Mouse (Mus musculus): ENCODE results near the gene Mpp3. TPM values are rescaled to one million over a fixed set of nuclear protein-coding genes. Genes with fewer than 3 reads are reported as not detected.

Mpp3 gene
- polyA plus RNA-seq, 1 experiment from 2014 or later: 0.76 TPM

- Histone ChIP-seq H3K9me3 (replicated peaks; ENCODE audit: control insufficient read depth, low read length) (no peaks in the 10 kb centered on the region), H3K4me1 (ENCODE audit: control insufficient read depth, low read depth, low read length) (no peaks in the 10 kb centered on the region; the same call in 1 of the 2 replicates), H3K27me3 (ENCODE audit: control insufficient read depth, insufficient read depth, low read depth, low read length) (no peaks in the 10 kb centered on the region), H3K36me3 (ENCODE audit: control insufficient read depth, insufficient read depth) (no peaks in the 10 kb centered on the region), H3K9ac (ENCODE audit: low read depth, low read length) (no peak overlapping the region), H3K4me2 (ENCODE audit: low read depth, low read length) (no peak overlapping the region), H3K4me3 (ENCODE audit: low read depth, low read length) (no peak overlapping the region), H3K27ac (ENCODE audit: low read length) (no peak overlapping the region)
- no peak for ATAC-seq (ENCODE audit: low read depth)
- WGBS (ENCODE audit: insufficient replicate concordance): 83% methylated on average over 13 of the region's 14 CpGs
Measured at GRCm38 (mm10) chr11:102042971-102043370, 14.7 kb upstream of the Mpp3 start.

DNA sequence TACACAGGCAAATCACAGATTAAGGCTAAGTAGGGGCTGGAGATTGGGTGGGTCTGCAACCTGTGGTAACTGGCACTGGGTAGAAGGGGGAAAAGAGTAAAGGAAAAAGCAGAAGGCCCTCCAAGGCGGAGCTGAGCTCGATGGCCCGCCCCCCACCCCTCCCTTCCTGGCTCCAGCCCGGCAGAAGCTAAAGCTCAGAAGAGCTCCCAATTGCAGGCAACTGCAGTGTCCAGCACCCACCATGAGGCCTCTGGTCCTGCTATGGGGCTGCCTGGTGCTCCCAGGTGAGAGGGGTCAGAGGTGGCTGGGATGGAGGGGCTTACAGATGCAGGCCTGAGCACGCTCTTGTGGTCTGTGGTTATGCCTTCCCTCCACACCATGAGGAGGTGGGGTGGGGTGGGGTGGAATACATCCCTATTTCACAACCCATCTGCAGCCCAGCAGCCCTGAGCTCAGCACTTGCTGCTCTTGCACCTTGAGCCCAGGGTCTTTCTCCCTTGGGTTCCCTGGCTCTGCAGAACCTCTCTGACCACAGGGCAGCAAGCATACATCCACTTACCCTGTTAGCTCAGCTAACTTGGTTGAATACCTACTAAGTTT is 13.2 kb upstream of the Mpp3 start, which contains the start of gene Cd300lg:
TSS of gene Cd300lg (plus strand) at position 160 of the 600 bp plus-strand sequence.
- no peak within 1 kb of the TSS for H3K27ac ChIP-seq (ENCODE audit: low read length)
- 12% methylated on average over 5 of the region's 5 CpGs for WGBS (ENCODE audit: insufficient replicate concordance)

DNA sequence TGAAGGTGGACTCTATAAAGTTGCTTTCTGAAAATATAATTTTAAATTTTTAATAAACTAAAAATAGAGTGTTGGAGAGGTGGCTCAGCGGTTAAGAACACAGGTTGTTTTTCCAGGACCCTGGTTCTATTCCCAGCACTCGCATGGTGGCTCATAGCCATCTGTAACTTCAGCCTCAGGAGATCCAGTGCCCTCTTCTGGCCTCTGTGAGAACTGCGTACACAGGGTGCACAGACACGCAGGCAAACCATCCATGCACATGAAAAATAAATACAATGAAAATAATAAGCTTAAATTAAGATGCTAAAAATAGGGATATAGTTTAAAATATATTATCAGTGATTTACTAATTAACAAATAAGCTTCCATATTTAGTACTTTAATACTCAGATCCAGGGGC is 12.4 kb upstream of the Mpp3 start:
- H3K4me1 ChIP-seq (ENCODE audit: control insufficient read depth, low read depth, low read length): no peaks in the 10 kb centered on the region; the same call in 1 of the 2 replicates
- 58% methylated on average over 4 of the region's 4 CpGs for WGBS (ENCODE audit: insufficient replicate concordance)

More for the DNA sequence above, 13.2 kb upstream of the Mpp3 start, which contains the start of gene Cd300lg:
- no peak for ATAC-seq (ENCODE audit: low read depth)
- Histone ChIP-seq H3K9ac (ENCODE audit: low read depth, low read length) (no peak within 1 kb of the TSS), H3K4me1 (ENCODE audit: control insufficient read depth, low read depth, low read length) (no peaks in the 10 kb centered on the region; the same call in 1 of the 2 replicates), H3K4me2 (ENCODE audit: low read depth, low read length) (no peak within 1 kb of the TSS), H3K36me3 (ENCODE audit: control insufficient read depth, insufficient read depth) (no peaks in the 10 kb centered on the region), H3K27me3 (ENCODE audit: control insufficient read depth, insufficient read depth, low read depth, low read length) (no peaks in the 10 kb centered on the region), H3K4me3 (ENCODE audit: low read depth, low read length) (no peak within 1 kb of the TSS), H3K9me3 (replicated peaks; ENCODE audit: control insufficient read depth, low read length) (no peaks in the 10 kb centered on the region)

GRCm38 (mm10) chr11:102040138-102040524 is 11.9 kb upstream of the Mpp3 start:
- Histone ChIP-seq H3K36me3 (ENCODE audit: control insufficient read depth, insufficient read depth) (no peaks in the 10 kb centered on the region), H3K27me3 (ENCODE audit: control insufficient read depth, insufficient read depth, low read depth, low read length) (no peaks in the 10 kb centered on the region), H3K4me1 (ENCODE audit: control insufficient read depth, low read depth, low read length) (no peaks in the 10 kb centered on the region; the same call in 1 of the 2 replicates), H3K27ac (ENCODE audit: low read length) (no peak overlapping the region), H3K9ac (ENCODE audit: low read depth, low read length) (no peak overlapping the region), H3K4me2 (ENCODE audit: low read depth, low read length) (no peak overlapping the region), H3K4me3 (ENCODE audit: low read depth, low read length) (no peak overlapping the region), H3K9me3 (replicated peaks; ENCODE audit: control insufficient read depth, low read length) (no peaks in the 10 kb centered on the region)
- WGBS (ENCODE audit: insufficient replicate concordance): 0% methylated on average over 9 of the region's 9 CpGs
- peak; percentile 80 for ATAC-seq (ENCODE audit: low read depth)

More for the DNA sequence above, 12.4 kb upstream of the Mpp3 start:
- Histone ChIP-seq H3K9ac (ENCODE audit: low read depth, low read length) (no peak overlapping the region), H3K9me3 (replicated peaks; ENCODE audit: control insufficient read depth, low read length) (no peaks in the 10 kb centered on the region), H3K27me3 (ENCODE audit: control insufficient read depth, insufficient read depth, low read depth, low read length) (no peaks in the 10 kb centered on the region), H3K4me3 (ENCODE audit: low read depth, low read length) (no peak overlapping the region), H3K27ac (ENCODE audit: low read length) (no peak overlapping the region), H3K4me2 (ENCODE audit: low read depth, low read length) (no peak overlapping the region), H3K36me3 (ENCODE audit: control insufficient read depth, insufficient read depth) (no peaks in the 10 kb centered on the region)
- ATAC-seq (ENCODE audit: low read depth): no peak

GRCm38 (mm10) chr11:102039487-102040137 is 11.4 kb upstream of the Mpp3 start:
- Histone ChIP-seq H3K4me3 (ENCODE audit: low read depth, low read length) (no peak overlapping the region), H3K9me3 (replicated peaks; ENCODE audit: control insufficient read depth, low read length) (no peaks in the 10 kb centered on the region), H3K27ac (ENCODE audit: low read length) (no peak overlapping the region), H3K4me2 (ENCODE audit: low read depth, low read length) (no peak overlapping the region), H3K27me3 (ENCODE audit: control insufficient read depth, insufficient read depth, low read depth, low read length) (no peaks in the 10 kb centered on the region), H3K36me3 (ENCODE audit: control insufficient read depth, insufficient read depth) (no peaks in the 10 kb centered on the region), H3K9ac (ENCODE audit: low read depth, low read length) (no peak overlapping the region), H3K4me1 (ENCODE audit: control insufficient read depth, low read depth, low read length) (no peaks in the 10 kb centered on the region; the same call in 1 of the 2 replicates)
- WGBS (ENCODE audit: insufficient replicate concordance): 59% methylated on average over 13 of the region's 13 CpGs
- ATAC-seq (ENCODE audit: low read depth): peak; percentile 71

DNA sequence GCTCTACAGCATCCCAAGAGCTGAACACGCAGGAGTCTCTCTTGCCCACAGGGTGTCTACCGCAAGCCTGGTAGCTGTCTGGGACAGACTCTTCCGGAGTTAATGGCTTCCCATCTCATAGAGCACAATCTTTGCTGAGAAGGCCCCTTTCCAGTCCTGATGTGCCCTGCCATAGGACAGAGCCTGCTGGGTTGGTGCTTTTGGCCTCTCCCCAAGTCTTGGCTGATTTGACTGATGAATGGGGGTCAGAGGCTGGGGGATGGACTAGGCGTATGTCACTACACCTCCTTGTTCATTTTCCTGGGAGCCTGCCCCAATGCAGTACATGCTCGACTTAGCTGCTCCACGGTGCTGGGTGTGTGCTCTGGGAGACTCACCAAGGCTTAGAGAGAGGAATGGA is 9.5 kb upstream of the Mpp3 start:
- H3K4me2 ChIP-seq (ENCODE audit: low read depth, low read length): no peak overlapping the region
- H3K36me3 ChIP-seq (ENCODE audit: control insufficient read depth, insufficient read depth): no peaks in the 10 kb centered on the region
- H3K9ac ChIP-seq (ENCODE audit: low read depth, low read length): no peak overlapping the region
- no peak overlapping the region for H3K27ac ChIP-seq (ENCODE audit: low read length)
- ATAC-seq (ENCODE audit: low read depth): no peak
- no peaks in the 10 kb centered on the region for H3K9me3 ChIP-seq (replicated peaks; ENCODE audit: control insufficient read depth, low read length)
- no peaks in the 10 kb centered on the region for H3K27me3 ChIP-seq (ENCODE audit: control insufficient read depth, insufficient read depth, low read depth, low read length)
- WGBS (ENCODE audit: insufficient replicate concordance): 74% methylated on average over 6 of the region's 6 CpGs
- H3K4me1 ChIP-seq (ENCODE audit: control insufficient read depth, low read depth, low read length): no peaks in the 10 kb centered on the region; the same call in 1 of the 2 replicates
- H3K4me3 ChIP-seq (ENCODE audit: low read depth, low read length): no peak overlapping the region

DNA sequence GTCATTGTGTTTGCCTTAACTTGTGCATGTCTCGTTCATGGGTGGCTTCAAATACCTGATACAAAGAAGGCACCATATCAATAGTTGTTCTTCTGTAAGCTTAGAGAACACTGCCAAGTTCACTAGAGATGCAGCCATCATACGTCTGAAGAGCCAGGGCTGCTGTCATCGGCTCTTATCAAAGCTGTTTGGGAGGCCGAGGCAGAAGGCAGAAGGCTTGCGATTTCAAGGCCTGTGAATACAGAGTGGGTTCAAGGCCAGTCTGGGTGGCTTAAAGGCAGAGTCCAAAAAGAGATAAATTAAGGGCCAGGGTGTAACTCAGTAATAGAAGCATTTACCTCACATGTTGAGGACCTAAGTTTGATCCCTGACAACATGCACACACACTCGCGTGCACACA is 8.1 kb upstream of the Mpp3 start:
- no peak overlapping the region for H3K9ac ChIP-seq (ENCODE audit: low read depth, low read length)
- no peak for ATAC-seq (ENCODE audit: low read depth)
- H3K9me3 ChIP-seq (replicated peaks; ENCODE audit: control insufficient read depth, low read length): no peaks in the 10 kb centered on the region
- H3K36me3 ChIP-seq (ENCODE audit: control insufficient read depth, insufficient read depth): no peaks in the 10 kb centered on the region
- H3K4me3 ChIP-seq (ENCODE audit: low read depth, low read length): no peak overlapping the region
- 56% methylated on average over 7 of the region's 7 CpGs for WGBS (ENCODE audit: insufficient replicate concordance)
- no peaks in the 10 kb centered on the region for H3K27me3 ChIP-seq (ENCODE audit: control insufficient read depth, insufficient read depth, low read depth, low read length)
- H3K27ac ChIP-seq (ENCODE audit: low read length): no peak overlapping the region
- H3K4me1 ChIP-seq (ENCODE audit: control insufficient read depth, low read depth, low read length): no peaks in the 10 kb centered on the region; the same call in 1 of the 2 replicates
- H3K4me2 ChIP-seq (ENCODE audit: low read depth, low read length): no peak overlapping the region

DNA sequence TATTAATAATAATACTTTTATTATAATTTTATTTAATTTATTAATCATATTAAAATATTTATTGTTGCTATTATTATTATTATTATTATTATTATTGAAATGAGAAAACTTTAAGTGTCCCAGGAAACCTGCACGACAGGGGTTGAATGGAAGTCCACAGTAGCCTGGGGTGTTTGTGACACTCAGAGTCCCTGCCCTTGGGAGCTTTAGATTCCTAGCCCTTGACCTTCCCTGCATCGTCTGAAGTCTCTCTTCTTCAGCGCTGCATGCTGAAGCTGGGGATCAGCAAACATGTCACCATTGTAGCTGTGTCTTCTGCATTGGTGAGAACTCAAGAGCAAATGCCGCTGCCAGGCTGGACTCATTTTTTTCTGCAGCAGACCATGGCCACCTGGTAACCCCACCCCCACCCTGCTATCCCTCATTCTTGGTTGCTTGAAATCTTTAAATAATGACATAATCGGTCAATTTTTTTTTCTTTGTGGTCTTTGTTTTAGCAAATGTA is 7.2 kb upstream of the Mpp3 start:
- WGBS (ENCODE audit: insufficient replicate concordance): 76% methylated on average over 5 of the region's 5 CpGs
- no peak overlapping the region for H3K4me3 ChIP-seq (ENCODE audit: low read depth, low read length)
- no peak overlapping the region for H3K4me2 ChIP-seq (ENCODE audit: low read depth, low read length)
- H3K9ac ChIP-seq (ENCODE audit: low read depth, low read length): no peak overlapping the region
- H3K27ac ChIP-seq (ENCODE audit: low read length): no peak overlapping the region
- H3K36me3 ChIP-seq (ENCODE audit: control insufficient read depth, insufficient read depth): no peaks in the 10 kb centered on the region
- no peaks in the 10 kb centered on the region for H3K9me3 ChIP-seq (replicated peaks; ENCODE audit: control insufficient read depth, low read length)
- ATAC-seq (ENCODE audit: low read depth): no peak
- H3K4me1 ChIP-seq (ENCODE audit: control insufficient read depth, low read depth, low read length): no peaks in the 10 kb centered on the region; the same call in 1 of the 2 replicates
- H3K27me3 ChIP-seq (ENCODE audit: control insufficient read depth, insufficient read depth, low read depth, low read length): no peaks in the 10 kb centered on the region

- ATAC-seq (ENCODE audit: low read depth): no peak
- H3K9ac ChIP-seq (ENCODE audit: low read depth, low read length): no peak overlapping the region
- H3K4me2 ChIP-seq (ENCODE audit: low read depth, low read length): no peak overlapping the region
- H3K4me3 ChIP-seq (ENCODE audit: low read depth, low read length): no peak overlapping the region
- no peaks in the 10 kb centered on the region; the same call in 1 of the 2 replicates for H3K4me1 ChIP-seq (ENCODE audit: control insufficient read depth, low read depth, low read length)
- whole genome bisulfite sequencing (ENCODE audit: insufficient replicate concordance): 64% methylated on average over 8 of the region's 8 CpGs
- no peaks in the 10 kb centered on the region for H3K36me3 ChIP-seq (ENCODE audit: control insufficient read depth, insufficient read depth)
- H3K27ac ChIP-seq (ENCODE audit: low read length): no peak overlapping the region
- H3K27me3 ChIP-seq (ENCODE audit: control insufficient read depth, insufficient read depth, low read depth, low read length): no peaks in the 10 kb centered on the region
- no peaks in the 10 kb centered on the region for H3K9me3 ChIP-seq (replicated peaks; ENCODE audit: control insufficient read depth, low read length)
Measured at GRCm38 (mm10) chr11:102034887-102035286, 6.6 kb upstream of the Mpp3 start.

All from liver, embryonic 16.5 days (tissue).